Mouse (Mus musculus) lung, postnatal 0 days (tissue): ENCODE data around the gene Xndc1.

ENCODE experiments used
- CTCF ChIP-seq: IDR thresholded peaks from 2 replicates; pipeline ENCODE4 v1.5.1; 2016; ENCODE audit warnings: antibody characterized with exemption, mild to moderate bottlenecking
- EP300 ChIP-seq: IDR thresholded peaks from 2 replicates; pipeline ENCODE4 v1.6.1; 2016; ENCODE audit warnings: antibody characterized with exemption, mild to moderate bottlenecking, control low read depth

DNA sequence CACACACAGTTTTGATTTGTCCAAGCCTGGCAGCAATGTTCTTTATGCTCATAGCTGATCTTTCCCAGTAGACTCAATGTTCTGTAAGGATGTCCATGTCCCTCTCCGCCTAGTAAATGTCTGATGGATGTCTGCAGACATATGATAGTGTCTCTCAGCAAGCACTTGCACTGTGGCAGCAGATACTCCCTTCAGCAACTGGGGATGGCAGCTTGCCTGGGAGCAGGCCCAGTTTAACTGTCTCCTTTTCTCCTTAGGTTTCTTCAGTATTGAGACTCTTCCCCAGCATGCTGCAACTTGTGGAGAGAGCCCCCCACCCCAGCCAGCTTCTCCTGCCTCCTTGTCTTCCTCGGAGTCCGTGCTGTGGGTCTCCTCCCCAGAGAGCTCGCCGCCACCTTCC, 16.5 kb downstream of the Xndc1 start:
- TF ChIP-seq EP300 (no peak), CTCF (no peak)
